Mouse (Mus musculus) stomach, postnatal 0 days (tissue): ENCODE measurements around the gene 4430402I18Rik.

ENCODE experiments used
- CTCF ChIP-seq: IDR thresholded peaks from 2 replicates; pipeline ENCODE4 v1.5.1; 2016; ENCODE audit warnings: antibody characterized with exemption, low read depth, mild to moderate bottlenecking, moderate library complexity
- EP300 ChIP-seq: optimal IDR thresholded peaks from 2 replicates; pipeline ENCODE3; 2016; ENCODE audit warnings: antibody characterized with exemption

DNA sequence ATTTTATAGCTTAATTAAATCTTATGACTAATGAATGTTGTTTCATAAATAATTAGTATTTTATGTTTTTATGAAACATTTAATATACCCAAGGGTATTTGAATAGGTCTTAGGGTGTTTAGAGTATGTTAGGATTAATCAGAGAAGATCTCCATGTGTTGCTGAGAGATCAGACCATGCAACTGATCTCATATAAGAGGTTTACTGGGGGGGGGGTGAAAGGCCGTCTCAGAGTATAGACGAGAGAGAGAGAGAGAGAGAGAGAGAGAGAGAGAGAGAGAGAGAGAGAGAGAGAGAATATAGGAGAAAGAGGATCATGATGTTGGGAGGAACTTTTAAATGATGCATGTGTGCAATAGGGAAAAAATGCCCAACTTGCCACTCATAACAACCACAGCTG, 97.2 kb downstream of the 4430402I18Rik start:
- TF ChIP-seq CTCF (no peak), EP300 (no peak)
